Mouse (Mus musculus) right cerebral cortex, postnatal 4 days (tissue): ENCODE data around the gene Sucla2.
A peak's percentile ranks its signal among the peaks of the same experiment; 100 is the strongest.

Experiments used
- DNase-seq: peaks from one replicate; pipeline ENCODE4 v3.0.0-alpha.2; 2022

The Sucla2 gene

GRCm38 (mm10) chr14:73622988-73623387 lies 97.9 kb downstream of the Sucla2 start:
- no peak for DNase-seq

GRCm38 (mm10) chr14:73625469-73625868 lies 100.3 kb downstream of the Sucla2 start:
- no peak for DNase-seq

DNA sequence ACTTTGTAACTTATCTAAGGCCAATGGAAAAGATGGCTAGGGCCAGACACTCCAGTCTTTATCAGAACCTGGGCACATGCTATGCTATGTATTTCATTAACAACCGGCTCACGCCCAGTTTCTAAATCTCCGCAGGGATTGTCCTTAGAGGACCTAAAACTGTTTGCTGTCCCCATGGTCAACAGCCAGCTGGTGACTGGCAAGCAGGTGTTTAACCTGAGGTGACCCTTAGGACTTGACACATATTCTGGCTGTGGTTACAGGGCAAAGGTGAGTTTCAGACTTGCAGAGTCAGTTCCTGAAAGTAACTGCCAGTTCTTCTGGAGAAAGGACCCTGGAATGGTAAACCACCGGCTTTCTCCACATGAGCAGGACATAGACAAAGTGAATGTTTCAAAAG lies 106.4 kb downstream of the Sucla2 start:
- DNase-seq = no peak

DNA sequence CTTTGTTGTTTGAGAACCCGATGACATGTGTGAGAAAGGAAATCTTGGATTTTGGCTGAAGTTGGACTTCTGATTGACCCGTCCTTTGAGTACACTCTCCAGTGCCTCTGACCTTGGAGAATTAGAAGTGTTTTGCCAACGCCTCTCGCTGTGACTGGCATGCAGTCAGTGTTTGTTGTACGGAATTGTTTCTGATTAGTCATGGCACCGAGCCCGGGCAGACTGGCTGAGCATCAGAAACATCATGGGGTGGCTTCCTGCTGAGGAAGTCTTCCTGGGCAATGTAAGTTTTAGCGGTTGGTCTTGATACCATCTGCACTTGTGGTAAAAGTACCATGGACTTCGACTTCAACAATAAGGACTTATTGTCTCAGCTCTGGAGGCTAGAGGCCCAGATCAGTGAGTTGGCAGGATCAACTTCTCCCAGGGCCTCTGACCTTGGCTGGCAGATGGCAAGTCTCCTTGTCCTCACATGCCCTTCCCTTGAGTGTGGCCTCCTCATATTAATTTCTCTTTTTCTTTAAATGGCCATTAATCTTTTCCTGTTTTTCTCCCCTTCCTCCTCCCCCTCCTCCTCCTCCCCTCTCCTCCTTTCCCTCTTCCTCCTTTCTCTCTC lies 107.6 kb downstream of the Sucla2 start:
- peak; percentile 49 for DNase-seq

GRCm38 (mm10) chr14:73634356-73634755 lies 109.2 kb downstream of the Sucla2 start:
- no peak for DNase-seq

DNA sequence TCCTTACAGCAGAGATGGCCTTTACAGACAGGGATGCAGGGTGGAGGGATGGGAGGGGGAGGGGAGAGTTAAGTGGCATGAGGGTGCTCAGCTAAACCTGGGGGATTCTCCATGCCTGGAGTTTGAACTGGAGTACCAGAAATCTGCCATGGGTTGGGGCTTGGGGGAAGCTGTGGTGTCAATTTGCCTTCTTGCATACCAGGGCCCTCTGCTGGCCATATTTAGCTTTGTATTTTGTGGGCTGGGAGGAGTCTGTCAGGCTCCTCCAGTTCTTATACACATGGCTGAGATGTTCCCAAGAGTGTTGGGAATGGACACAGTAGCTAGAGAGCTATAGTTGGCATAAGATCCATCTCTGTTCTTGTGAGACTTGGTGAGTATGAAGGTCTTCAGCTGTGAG lies 112.3 kb downstream of the Sucla2 start:
- no peak for DNase-seq
